Mouse (Mus musculus): ENCODE measurements around the gene Sdf2.

The Sdf2 gene

DNA sequence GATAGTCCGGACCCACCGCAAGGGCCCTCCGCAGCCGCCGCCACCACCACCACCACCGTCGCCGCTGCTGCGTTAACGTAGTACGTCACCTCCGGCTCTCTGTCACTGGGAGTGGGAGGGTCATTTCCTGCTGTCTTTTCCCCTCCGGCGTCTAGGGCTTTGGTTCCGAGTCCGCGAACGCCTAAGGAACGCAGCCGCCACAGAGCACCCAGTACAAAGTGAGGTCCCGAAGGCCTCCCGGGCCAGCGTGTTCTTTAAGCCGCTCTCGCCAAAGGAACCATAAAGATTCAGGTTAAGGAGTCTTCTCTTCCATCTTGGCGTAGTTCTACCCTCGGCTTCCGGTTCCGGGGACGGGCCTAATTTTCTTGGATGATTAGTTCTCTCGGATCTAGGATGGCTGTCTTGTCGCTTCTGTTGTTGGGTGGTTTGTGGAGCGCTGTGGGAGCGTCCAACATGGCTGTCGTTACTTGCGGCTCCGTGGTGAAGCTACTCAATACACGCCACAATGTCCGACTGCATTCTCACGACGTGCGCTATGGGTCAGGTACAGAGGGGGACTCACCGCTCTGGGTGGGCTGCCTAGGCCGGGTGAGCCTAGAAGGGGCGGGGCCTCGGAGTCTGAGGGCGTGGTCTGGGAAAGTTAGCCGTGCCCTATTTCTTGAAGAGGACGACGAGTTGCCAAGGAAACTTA, at the start of gene Sdf2, which contains the start of gene Supt6:
Gene Sdf2 (plus strand): TSS at position 120 of the 691 bp plus-strand sequence.
Gene Supt6 (minus strand): TSS at position 361 of the 691 bp plus-strand sequence.
- peak; percentile 61 to 87 for DNase-seq (ENCODE audit: low spot score in 2 of 2)

DNA sequence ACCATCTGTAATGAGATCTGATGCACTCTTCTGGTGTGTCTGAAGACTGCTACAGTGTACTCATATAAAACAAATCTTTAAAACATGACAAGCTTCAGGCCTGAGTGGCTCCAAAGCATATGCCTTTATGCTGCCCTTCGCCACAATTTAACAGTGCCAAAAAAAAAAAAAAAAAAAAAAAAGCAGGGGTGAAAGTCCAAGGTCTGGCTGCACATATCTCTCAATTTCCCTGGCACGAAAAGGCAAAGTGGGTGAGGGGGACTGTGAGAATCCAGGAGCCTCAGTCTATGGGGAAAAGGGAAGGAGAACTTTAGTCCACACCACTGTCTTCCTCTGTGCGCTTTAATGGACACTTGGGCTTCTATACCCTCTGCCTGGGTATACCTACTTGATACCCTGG, 43.2 kb upstream of the Sdf2 start:
- no peak for DNase-seq (ENCODE audit: low spot score in 2 of 2)

GRCm38 (mm10) chr11:78204287-78204686, 41.3 kb upstream of the Sdf2 start:
- no peak for DNase-seq (ENCODE audit: low spot score in 2 of 2)

DNA sequence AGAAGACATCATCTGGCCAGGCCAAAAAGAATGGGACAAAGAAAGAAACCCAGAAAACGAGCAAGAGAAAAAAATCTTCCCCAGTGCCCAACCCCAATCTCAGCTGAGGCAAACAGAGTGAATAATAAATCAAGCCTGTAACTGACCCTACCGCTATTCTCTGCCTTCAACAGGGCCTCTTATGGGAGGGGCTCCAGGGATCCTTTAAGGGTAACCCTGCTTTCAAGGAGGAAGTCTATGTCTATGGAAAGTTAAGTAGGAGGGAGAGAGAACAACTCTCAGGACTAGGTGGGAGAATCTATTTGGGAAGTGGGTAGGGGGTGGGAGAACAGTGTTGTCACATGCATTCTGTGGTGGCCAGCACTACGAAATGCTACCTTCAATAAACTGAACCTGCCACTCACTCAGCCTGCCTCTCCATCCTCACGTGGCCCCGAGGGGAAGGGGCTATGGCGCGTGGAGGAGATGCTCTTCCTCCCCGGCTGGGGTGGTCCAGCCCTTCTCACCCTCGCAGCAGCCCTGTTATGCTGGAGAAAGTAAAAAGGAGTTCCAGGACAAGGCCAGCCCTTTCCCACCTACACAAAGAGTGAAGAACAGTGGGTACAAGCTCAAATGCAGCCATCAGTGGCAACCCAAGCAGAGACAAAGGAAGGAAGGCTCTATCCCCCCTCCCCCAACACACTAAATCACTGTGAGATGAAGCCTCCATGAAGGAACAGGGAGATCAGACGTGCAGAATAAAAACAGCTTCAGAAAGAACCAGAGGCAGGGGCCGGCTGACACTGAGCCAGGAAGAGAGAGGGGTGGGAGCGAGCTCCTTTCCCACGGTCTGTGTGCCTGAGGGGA, 40.0 kb upstream of the Sdf2 start:
- no peak for DNase-seq (ENCODE audit: low spot score in 2 of 2)

DNA sequence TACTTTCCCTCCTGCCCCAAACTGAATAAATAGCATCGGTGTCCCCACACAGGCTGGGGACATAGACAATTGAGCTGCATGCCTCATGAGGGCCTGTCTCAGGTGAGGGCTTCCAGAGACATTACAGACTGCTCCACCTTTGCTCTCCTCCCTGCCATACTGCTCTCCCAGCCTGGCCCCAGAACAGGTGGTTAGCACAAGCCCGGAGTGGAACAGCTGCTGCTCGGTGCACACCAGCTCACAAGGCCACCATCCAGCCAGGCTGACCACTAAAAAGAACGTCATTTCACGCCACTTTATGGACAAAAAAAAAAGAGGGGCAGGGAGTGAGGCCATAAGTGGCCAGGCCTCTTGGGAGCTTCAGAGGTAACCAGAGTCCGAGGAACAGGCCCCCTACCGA, 38.4 kb upstream of the Sdf2 start:
- DNase-seq (ENCODE audit: low spot score in 2 of 2), result no peak

DNA sequence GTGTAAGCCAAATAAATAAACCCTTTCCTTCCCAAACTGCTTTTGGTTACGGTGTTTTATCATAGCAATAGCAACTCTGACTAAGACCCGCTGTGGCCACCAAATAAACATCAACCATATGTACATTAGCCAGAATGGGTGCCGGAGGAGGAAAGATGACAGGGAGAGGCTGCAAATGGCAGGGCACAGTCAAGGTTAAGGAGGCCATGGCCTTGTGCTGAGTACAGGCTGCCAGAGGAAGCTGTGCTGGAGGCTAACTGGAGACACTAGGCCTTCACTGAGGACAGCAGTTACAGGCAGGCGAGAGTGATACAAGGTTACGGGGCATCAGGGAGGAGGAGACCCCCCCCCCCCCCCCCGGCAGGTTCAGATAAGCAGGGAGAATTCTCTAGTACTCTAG, 35.7 kb upstream of the Sdf2 start:
- DNase-seq (ENCODE audit: low spot score in 2 of 2), result no peak

GRCm38 (mm10) chr11:78210615-78211014, 34.9 kb upstream of the Sdf2 start:
- DNase-seq (ENCODE audit: low spot score in 2 of 2), result no peak

DNA sequence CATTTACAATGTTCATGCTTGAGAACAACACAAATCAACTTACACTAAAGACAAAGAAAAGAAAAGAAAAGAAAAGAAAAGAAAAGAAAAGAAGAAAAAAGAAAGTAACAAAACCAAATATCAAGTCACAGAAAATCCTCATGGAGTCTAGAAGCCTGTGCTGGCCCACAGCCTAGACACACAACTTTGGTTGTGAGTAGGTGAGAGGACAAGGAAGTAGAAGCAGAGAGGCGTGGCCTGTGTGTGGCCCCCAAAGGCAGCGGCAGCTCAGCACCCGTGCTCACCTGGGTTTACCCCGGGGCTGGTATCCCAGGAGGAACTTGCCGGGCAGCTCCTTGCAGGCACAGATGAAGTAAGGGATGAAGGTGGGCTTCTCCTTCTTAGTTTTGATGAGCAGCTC, 34.0 kb upstream of the Sdf2 start:
- no peak for DNase-seq (ENCODE audit: low spot score in 2 of 2)

GRCm38 (mm10) chr11:78213086-78213817, 32.3 kb upstream of the Sdf2 start:
- DNase-seq (ENCODE audit: low spot score in 2 of 2), result no peak

- peak in 1 of 2 experiments; percentile 26 for DNase-seq (ENCODE audit: low spot score in 2 of 2)
Observed at GRCm38 (mm10) chr11:78215709-78216317, 29.7 kb upstream of the Sdf2 start.

GRCm38 (mm10) chr11:78223586-78223985, 22.0 kb upstream of the Sdf2 start:
- DNase-seq (ENCODE audit: low spot score in 2 of 2), result no peak

DNA sequence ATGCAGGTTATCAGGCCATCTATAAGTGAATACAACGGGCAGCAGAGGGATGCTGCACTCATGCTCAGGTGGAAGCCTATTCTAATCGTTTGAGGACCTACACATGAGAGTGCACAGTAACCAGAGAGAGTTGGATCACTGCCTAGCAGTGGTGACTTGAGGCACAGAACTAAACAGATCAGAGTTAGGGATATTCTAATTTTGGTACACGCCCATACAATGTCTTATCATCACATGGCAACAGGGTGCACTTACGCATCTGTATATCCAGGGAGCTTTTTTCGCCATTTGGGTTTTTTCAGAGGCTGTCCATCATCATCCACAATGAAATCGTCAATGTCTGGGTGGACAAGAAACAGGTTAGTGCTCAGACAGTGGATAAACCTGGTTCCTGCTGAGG, 14.0 kb upstream of the Sdf2 start:
- DNase-seq (ENCODE audit: low spot score in 2 of 2), result no peak

DNA sequence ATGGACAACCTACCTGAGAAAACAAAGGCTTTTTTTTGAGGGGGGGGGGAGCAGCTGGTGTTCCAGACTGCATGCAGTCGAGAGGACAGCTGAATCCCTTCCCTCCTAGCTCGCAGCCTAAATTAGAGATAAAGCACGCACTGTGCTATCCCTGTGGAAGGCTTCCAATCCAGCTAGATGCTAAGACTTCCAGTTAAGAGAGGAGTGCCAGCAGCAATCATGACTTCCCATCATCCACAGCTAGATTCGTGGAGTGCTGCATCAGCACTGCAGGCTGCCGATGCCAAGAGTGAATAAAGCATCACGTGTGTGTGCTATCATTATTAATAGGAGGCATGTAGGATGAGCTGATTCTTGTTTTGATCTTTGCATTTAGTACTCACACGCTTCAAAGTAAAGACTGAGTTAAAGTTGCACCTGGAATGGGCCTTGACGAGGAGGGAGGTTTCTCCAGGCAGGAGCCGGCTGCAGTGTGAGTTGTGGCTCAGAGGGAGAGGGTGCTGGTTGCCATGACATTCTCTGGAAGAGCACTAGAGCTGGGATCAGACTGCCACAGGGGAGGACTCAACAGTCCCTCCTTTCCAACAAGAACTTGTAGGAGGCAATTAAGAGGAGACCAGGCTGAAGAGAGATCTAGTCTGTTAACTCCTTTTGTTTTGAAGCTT, 5.2 kb upstream of the Sdf2 start:
- DNase-seq (ENCODE audit: low spot score in 2 of 2), result peak; percentile 55 to 64

DNA sequence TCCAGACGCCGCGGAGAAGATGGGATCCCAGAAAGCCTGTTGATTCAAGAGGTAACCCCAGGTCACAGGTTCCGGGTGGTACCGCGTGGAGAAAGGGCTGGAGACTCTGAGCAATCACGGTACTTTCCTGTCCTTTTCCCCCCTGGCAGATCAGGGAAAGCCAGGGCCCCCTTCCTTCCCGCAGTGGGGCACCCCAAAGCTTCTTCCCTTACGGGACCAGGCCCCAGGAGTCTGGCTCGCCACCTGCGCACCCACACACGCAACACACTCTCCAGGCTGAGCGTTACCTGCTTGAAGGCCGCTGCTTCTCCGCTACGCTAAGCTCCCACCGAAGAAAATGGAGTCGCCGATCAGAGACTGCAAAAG, 302 bp upstream of the Sdf2 start:
- DNase-seq (ENCODE audit: low spot score in 2 of 2), result peak in 1 of 2 experiments; percentile 7

DNA sequence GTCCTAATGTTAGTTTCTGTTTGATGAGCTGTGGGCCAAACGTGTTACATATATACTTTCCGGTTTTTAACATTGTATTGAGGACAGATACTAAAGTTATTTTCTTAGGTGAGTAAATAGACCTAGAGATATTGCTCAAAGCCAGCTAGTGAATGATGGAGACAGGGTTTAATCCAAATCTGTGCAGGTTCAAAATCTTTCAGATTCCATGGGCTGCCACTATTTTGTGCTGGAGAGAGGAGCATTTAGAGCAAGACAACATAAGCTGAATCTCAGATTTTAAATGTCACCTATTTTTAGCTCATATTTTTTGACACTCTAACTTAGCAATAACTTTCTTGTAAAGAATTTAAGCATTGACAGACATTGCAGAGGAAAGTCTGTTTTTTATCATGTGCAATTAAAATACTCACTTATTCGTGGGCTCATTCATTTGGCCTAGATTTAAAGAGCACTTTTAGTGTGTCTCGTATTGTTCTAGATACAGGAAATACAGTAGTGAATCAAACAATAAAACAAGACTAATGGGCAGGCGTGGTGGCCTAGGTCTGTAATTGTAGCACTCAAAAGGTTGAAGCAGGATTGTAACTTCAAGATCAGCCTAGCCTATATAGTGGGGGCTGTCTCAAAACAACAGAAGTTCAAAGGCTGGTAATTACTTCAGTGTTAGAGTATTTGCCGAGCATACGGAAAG, 919 bp downstream of the Sdf2 start:
- no peak for DNase-seq (ENCODE audit: low spot score in 2 of 2)

GRCm38 (mm10) chr11:78247012-78247348, 1.4 kb downstream of the Sdf2 start:
- DNase-seq (ENCODE audit: low spot score in 2 of 2), result no peak

DNA sequence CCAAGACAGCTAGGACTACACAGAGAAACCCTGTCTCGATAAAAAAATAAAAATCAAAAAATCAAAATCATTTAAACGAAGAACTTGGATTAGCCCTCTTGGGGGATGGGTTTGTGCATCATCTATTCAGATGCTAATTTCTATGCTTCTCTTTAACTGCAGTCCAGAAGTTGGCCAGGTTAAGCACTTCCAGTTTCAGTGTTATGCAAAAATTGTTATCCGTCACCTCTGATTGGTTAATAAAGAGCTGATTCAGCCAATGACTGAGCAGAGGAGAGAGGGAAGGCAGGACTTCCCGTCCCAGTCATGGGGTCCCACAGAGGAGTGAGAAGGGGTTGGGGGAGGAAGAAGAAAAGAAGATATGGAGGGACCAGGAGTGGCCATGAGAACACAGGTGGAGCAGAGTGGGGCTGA, 2.2 kb downstream of the Sdf2 start:
- DNase-seq (ENCODE audit: low spot score in 2 of 2), result no peak

DNA sequence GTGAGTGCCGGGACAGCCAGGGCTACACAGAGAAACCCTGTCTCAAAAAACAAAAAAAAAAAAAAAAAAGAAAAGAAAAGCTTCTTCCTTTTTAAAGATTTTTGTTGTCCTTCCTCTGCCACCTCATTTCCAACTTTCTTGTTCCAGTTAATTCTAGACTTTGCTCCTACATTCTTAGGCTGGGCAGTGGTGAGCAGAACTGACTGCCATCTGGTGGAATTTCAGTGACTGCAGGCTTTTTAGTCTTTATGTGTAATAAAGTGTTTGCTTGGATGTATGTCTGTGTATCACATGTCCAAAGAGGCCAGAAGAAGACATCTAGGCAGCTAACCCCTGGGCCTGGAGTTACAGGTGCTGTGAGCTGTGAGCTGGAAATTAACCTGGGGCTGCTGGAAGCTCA, 11.1 kb downstream of the Sdf2 start:
- DNase-seq (ENCODE audit: low spot score in 2 of 2), result no peak

DNA sequence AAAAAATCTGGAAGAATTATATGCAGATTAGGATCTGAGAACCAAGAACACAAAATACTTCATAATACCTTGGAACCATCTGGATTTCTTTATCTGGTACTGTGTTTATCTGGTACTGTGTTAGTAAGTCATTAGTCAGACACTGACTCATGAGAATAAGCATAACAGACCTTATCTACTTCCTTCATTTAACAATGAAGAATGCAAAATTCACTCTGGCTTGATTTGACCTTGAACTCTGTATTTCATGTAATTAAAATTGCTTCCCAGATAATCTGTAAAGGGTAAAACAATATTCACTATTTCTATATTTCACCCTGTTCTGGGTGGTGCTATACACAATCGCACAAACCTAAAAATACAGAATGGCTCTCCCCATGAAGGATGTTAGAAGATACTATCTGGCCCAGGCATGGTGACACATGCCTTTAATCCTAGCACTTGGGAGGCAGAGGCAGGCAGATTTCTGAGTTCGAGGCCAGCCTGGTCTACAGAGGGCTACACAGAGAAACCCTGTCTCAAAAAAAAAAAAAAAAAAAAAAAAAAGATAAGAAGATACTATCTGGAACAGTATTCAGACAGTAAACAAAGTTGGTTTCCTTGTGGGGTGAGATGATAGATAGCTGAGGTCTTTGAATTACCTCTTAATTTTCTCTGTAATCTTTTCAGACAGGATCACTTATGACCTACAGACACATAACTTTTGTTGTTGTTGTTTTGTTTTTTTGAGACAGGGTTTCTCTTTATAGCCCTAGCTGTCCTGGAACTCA, 15.1 kb downstream of the Sdf2 start:
- no peak for DNase-seq (ENCODE audit: low spot score in 2 of 2)

Data from left cerebral cortex, adult 9 months (tissue).